Mouse (Mus musculus): ENCODE measurements around the gene Gm16223.

GRCm38 (mm10) chr5:42211554-42212338, 144.0 kb downstream of the Gm16223 start:
- TF ChIP-seq MAFK (IDR thresholded peaks at IDR 0.05; ENCODE audit: insufficient read depth, low read depth, low read length) (no peak), HCFC1 (IDR thresholded peaks at IDR 0.05; ENCODE audit: borderline replicate concordance, insufficient read depth, low read length) (no peak)

Measured in ES-E14 (cell line).